Mouse (Mus musculus) cortical plate, adult 2 months (tissue): ENCODE results near the gene Vwa8.

Experiments used
- CTCF ChIP-seq: fragments of 200-500 bp; IDR thresholded peaks from 2 replicates; pipeline ENCODE4 v1.5.1; 2011; ENCODE audit warnings: mild to moderate bottlenecking, control low read depth, low read length; ENCODE audit not compliant: insufficient read depth; ENCODE audit errors: extremely low read depth
- POLR2A ChIP-seq: fragments of 200-500 bp; IDR thresholded peaks from 2 replicates; pipeline ENCODE4 v1.6.1; 2011; ENCODE audit warnings: mild to moderate bottlenecking, low read length, control low read depth; ENCODE audit not compliant: insufficient read depth; ENCODE audit errors: extremely low read depth

- TF ChIP-seq POLR2A (no peak), CTCF (no peak)
These were observed 32.0 kb downstream of the Vwa8 start for GRCm38 (mm10) chr14:78880879-78881278.
